Mouse (Mus musculus) spleen, adult 2 months (tissue): ENCODE measurements around the gene Atp6v0d1.

Experiments
- CTCF ChIP-seq: fragments of 200-500 bp; IDR thresholded peaks from 2 replicates; pipeline ENCODE4 v1.5.1; 2011; ENCODE audit warnings: mild to moderate bottlenecking, inconsistent platforms; ENCODE audit not compliant: insufficient read depth, insufficient read length, insufficient replicate concordance; ENCODE audit errors: extremely low read depth
- POLR2A ChIP-seq: fragments of 200-500 bp; IDR thresholded peaks from 2 replicates; pipeline ENCODE4 v1.6.1; 2011; ENCODE audit warnings: low read depth, low read length, inconsistent platforms

- TF ChIP-seq CTCF = no peak
- no peak for TF ChIP-seq POLR2A
Measured at GRCm38 (mm10) chr8:105494566-105494965, 71.3 kb downstream of the Atp6v0d1 start.
